Comparison of ENCODE assay signal across 18 mouse cellular contexts in the genomic region with DNA sequence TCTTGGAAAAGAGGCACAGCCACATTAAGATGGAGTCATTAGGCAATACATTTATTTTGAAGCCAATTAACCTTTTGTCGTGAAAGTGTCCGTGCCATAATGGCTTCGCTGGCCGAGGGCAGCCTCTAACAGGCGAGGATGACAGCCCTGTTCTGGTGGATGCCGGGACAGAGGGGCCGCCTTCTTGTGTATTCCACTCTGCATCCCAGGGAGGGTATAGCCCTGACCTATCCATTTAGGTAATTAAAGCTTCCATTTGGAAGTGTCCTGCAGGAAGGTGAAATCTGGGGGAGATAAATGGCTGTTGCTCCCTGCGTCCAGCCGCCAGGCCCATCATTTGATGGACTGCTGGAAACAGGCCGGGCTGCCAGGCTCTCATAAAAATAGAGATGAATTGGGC.
DNase-seq lines count a peak whose midpoint lies in the region; ATAC-seq and TF ChIP-seq lines count a peak whose summit lies in the region.
"Had no signal": no experiment of that assay in that cellular context is flagged by ENCODE, and none has a peak within 500 bp of the region (broad histone marks: within the 10 kb centered on the region; RNA-seq: fewer than 3 reads in every experiment).

No protein-coding gene starts in this region.

- ATAC-seq in neural tube, embryonic 11.5 days (ENCODE audit: insufficient read depth, low FRiP score, low TSS enrichment) = peak; percentile 48; the same call in 1 of the 2 replicates
- no peak for ATAC-seq in intestine, postnatal 0 days
- ATAC-seq: activated CD4-positive, CD25-positive, alpha-beta regulatory T cell, adult 4 months; lung, postnatal 0 days; Patski had no signal

- TF ChIP-seq CTCF in intestine, postnatal 0 days (IDR thresholded peaks at IDR 0.05; ENCODE audit: low read depth) = no peak

- intact Hi-C loops in gastrocnemius, postnatal 14 days (cut with DNase I; ENCODE audit: low total_unique reads) = no loop called here

- 9% methylated on average over 10 of the region's 10 CpGs for whole genome bisulfite sequencing in neural tube, embryonic 11.5 days
- 7% methylated on average over 10 of the region's 10 CpGs for WGBS in limb, embryonic 10.5 days
- WGBS in intestine, postnatal 0 days = 49% methylated on average over 10 of the region's 10 CpGs

- H3K4me3 ChIP-seq in neural tube, embryonic 11.5 days (ENCODE audit: low read depth, low read length) = no peak overlapping the region
- 0 out of 2 replicates have a peak overlapping the region, but pooled peaks have one; percentile 17 for H3K4me3 ChIP-seq in limb, embryonic 10.5 days
- no peak overlapping the region for H3K4me3 ChIP-seq in intestine, postnatal 0 days (ENCODE audit: low read depth, low read length)
- H3K4me3 ChIP-seq: embryonic facial prominence, embryonic 15.5 days; forebrain, embryonic 10.5 days; heart, embryonic 10.5 days had no signal

- H3K4me2 ChIP-seq in neural tube, embryonic 11.5 days (ENCODE audit: low read depth) = no peak overlapping the region
- no peak overlapping the region for H3K4me2 ChIP-seq in intestine, postnatal 0 days (replicated peaks; ENCODE audit: low read depth)
- H3K4me2 ChIP-seq: embryonic facial prominence, embryonic 15.5 days had no signal

- H3K36me3 ChIP-seq in neural tube, embryonic 11.5 days (ENCODE audit: control insufficient read depth, insufficient read depth, low read length) = no peaks in the 10 kb centered on the region
- H3K36me3 ChIP-seq in limb, embryonic 10.5 days = no peaks in the 10 kb centered on the region
- no peaks in the 10 kb centered on the region for H3K36me3 ChIP-seq in intestine, postnatal 0 days (ENCODE audit: control insufficient read depth, insufficient read depth)
- H3K36me3 ChIP-seq: embryonic facial prominence, embryonic 15.5 days; forebrain, embryonic 10.5 days; heart, embryonic 10.5 days had no signal

- DNase-seq in gastrocnemius, postnatal 10 days = peak; percentile 17
- DNase-seq in gastrocnemius, postnatal 14 days = no peak
- peak; percentile 32 for DNase-seq in neural tube, embryonic 11.5 days (ENCODE audit: low spot score)
- no peak for DNase-seq in neural tube, embryonic 10.5 days (ENCODE audit: extremely low spot score, low spot score)
- DNase-seq in limb, embryonic 10.5 days (ENCODE audit: low spot score) = peak; percentile 32
- DNase-seq in left cerebral cortex, adult 9 months (ENCODE audit: low spot score in 2 of 2) = no peak
- DNase-seq: adrenal gland, postnatal 36 days; cerebellum, adult 8-10 months; heart, postnatal 10 days; kidney, postnatal 10 days had no signal

- no peaks in the 10 kb centered on the region for H3K27me3 ChIP-seq in neural tube, embryonic 11.5 days (ENCODE audit: control insufficient read depth, insufficient read depth, low read length)
- no peaks in the 10 kb centered on the region for H3K27me3 ChIP-seq in limb, embryonic 10.5 days (ENCODE audit: low read depth, poor library complexity, severe bottlenecking)
- no peaks in the 10 kb centered on the region for H3K27me3 ChIP-seq in intestine, postnatal 0 days (replicated peaks; ENCODE audit: control insufficient read depth, insufficient read depth, low read length)
- H3K27me3 ChIP-seq: embryonic facial prominence, embryonic 15.5 days had no signal

- no peak overlapping the region for H3K9ac ChIP-seq in neural tube, embryonic 11.5 days (ENCODE audit: low read length)
- no peak overlapping the region for H3K9ac ChIP-seq in intestine, postnatal 0 days (ENCODE audit: low read depth, low read length)
- H3K9ac ChIP-seq: embryonic facial prominence, embryonic 15.5 days; liver, embryonic 14.5 days had no signal

- no peaks in the 10 kb centered on the region for H3K9me3 ChIP-seq in neural tube, embryonic 11.5 days (ENCODE audit: control insufficient read depth, low read length)
- H3K9me3 ChIP-seq in limb, embryonic 10.5 days (replicated peaks) = no peaks in the 10 kb centered on the region
- H3K9me3 ChIP-seq in intestine, postnatal 0 days (ENCODE audit: control insufficient read depth) = no peaks in the 10 kb centered on the region
- H3K9me3 ChIP-seq: embryonic facial prominence, embryonic 15.5 days; forebrain, embryonic 10.5 days; heart, embryonic 10.5 days had no signal

- H3K4me1 ChIP-seq in neural tube, embryonic 11.5 days (ENCODE audit: control insufficient read depth, insufficient read depth, low read length) = 0 out of 2 replicates have a peak, but pooled peaks cover 5% of the 10 kb centered on the region
- H3K4me1 ChIP-seq in limb, embryonic 10.5 days = peaks cover 15% of the 10 kb centered on the region
- H3K4me1 ChIP-seq in intestine, postnatal 0 days (replicated peaks; ENCODE audit: control insufficient read depth, insufficient read depth, low read length) = no peaks in the 10 kb centered on the region
- H3K4me1 ChIP-seq: embryonic facial prominence, embryonic 15.5 days had no signal

- H3K27ac ChIP-seq in neural tube, embryonic 11.5 days (ENCODE audit: low read depth, low read length) = no peak overlapping the region
- no peak overlapping the region for H3K27ac ChIP-seq in limb, embryonic 10.5 days
- H3K27ac ChIP-seq in intestine, postnatal 0 days (ENCODE audit: low read depth, low read length) = no peak overlapping the region
- H3K27ac ChIP-seq: embryonic facial prominence, embryonic 15.5 days; forebrain, embryonic 10.5 days; heart, embryonic 10.5 days; liver, embryonic 14.5 days had no signal

Comparison
In these comparisons a context has a peak if more than half of its experiments do, and no peak if none do; other contexts are left out.
1. DNase-seq: peak in gastrocnemius, postnatal 10 days (single experiment), neural tube, embryonic 11.5 days (single experiment) and limb, embryonic 10.5 days (single experiment); none in gastrocnemius, postnatal 14 days (single experiment), neural tube, embryonic 10.5 days (single experiment) and left cerebral cortex, adult 9 months (0 of 2).